Mouse (Mus musculus): ENCODE measurements at regions not wholly inside any gene's neighbourhood (a gene's known extent, or its start where the extent isn't known, plus 50 kb on each side); places are given as distances from the start of the nearest gene placed in this dataset.
"Not testable (repeated sequence)": the region's sequence is repeated elsewhere in the genome, so short reads cannot be mapped to it uniquely, and the experiment has no call there.

- TF ChIP-seq CTCF (IDR thresholded peaks at IDR 0.05; ENCODE audit: extremely low read depth, insufficient read length, insufficient replicate concordance, low read depth, low read length); POLR2A (IDR thresholded peaks at IDR 0.05; ENCODE audit: low read depth, low read length): not testable (repeated sequence)
These were observed 105.1 kb downstream of the Sox2 start for GRCm38 (mm10) chr3:34755282-34755681.

All from small intestine, adult 2 months (tissue).